Mouse (Mus musculus) megakaryocyte, embryonic 14.5 days (primary cell): Measurements from ENCODE around the gene Khdc1a.

ENCODE experiments used
- FLI1 ChIP-seq: IDR thresholded peaks from 2 replicates; pipeline ENCODE4 v1.6.1; 2012; ENCODE audit warnings: low read length, inconsistent platforms, mixed read lengths
- GATA1 ChIP-seq: IDR thresholded peaks from 3 replicates; pipeline ENCODE4 v1.6.1; 2012; ENCODE audit warnings: mixed read lengths, low read length, inconsistent platforms, borderline replicate concordance

- no peak for TF ChIP-seq FLI1
- TF ChIP-seq GATA1: no peak
These were observed 44.0 kb upstream of the Khdc1a start for GRCm38 (mm10) chr1:21305443-21305842.
